ENCODE assay signal across 14 mouse cellular contexts in genomic region chr2:140847817-140848428, GRCm38 (mm10).
"Had no signal": no experiment of that assay in that cellular context is flagged by ENCODE, and none has a peak within 500 bp of the region (broad histone marks: within the 10 kb centered on the region; RNA-seq: fewer than 3 reads in every experiment).

No protein-coding gene starts in this region.

- H3K4me2 ChIP-seq: kidney, embryonic 15.5 days; limb, embryonic 13.5 days; liver, embryonic 13.5 days; lung, embryonic 14.5 days; midbrain, embryonic 13.5 days had no signal

- DNase-seq: kidney, postnatal 14 days; kidney, postnatal 4 days; liver; liver, embryonic 13.5 days; lung, embryonic 14.5 days; thymus, adult 18-20 months; thymus, postnatal 36 days had no signal

- H3K27ac ChIP-seq: kidney, embryonic 15.5 days; limb, embryonic 10.5 days; limb, embryonic 13.5 days; liver, embryonic 13.5 days; midbrain, embryonic 10.5 days; midbrain, embryonic 13.5 days had no signal

- H3K36me3 ChIP-seq: kidney, embryonic 15.5 days; limb, embryonic 10.5 days; limb, embryonic 13.5 days; liver, embryonic 13.5 days; midbrain, embryonic 10.5 days; midbrain, embryonic 13.5 days had no signal

- H3K27me3 ChIP-seq: kidney, embryonic 15.5 days; limb, embryonic 13.5 days; liver, embryonic 13.5 days; megakaryocyte, embryonic 14.5 days; midbrain, embryonic 13.5 days had no signal

- H3K9me3 ChIP-seq: kidney, embryonic 15.5 days; limb, embryonic 10.5 days; limb, embryonic 13.5 days; liver, embryonic 13.5 days; megakaryocyte, embryonic 14.5 days; midbrain, embryonic 10.5 days; midbrain, embryonic 13.5 days had no signal

- H3K4me3 ChIP-seq: kidney, embryonic 15.5 days; limb, embryonic 10.5 days; limb, embryonic 13.5 days; liver, embryonic 13.5 days; megakaryocyte, embryonic 14.5 days; midbrain, embryonic 10.5 days; midbrain, embryonic 13.5 days had no signal

- H3K9ac ChIP-seq: kidney, embryonic 15.5 days; limb, embryonic 13.5 days; liver, embryonic 13.5 days; lung, embryonic 14.5 days; midbrain, embryonic 13.5 days had no signal

- H3K4me1 ChIP-seq: kidney, embryonic 15.5 days; limb, embryonic 10.5 days; limb, embryonic 13.5 days; liver, embryonic 13.5 days; megakaryocyte, embryonic 14.5 days; midbrain, embryonic 10.5 days; midbrain, embryonic 13.5 days had no signal

- ATAC-seq: lung, postnatal 0 days; midbrain, embryonic 13.5 days had no signal
